Mouse (Mus musculus) natural killer cell, adult 2 months (primary cell): ENCODE measurements around the gene Ptpra.
"Not testable (repeated sequence)": the region's sequence is repeated elsewhere in the genome, so short reads cannot be mapped to it uniquely, and the experiment has no call there.

Source experiments
- DNase-seq, 2 experiments: peaks; one replicate each; pipeline ENCODE4 v3.0.0; 2022; ENCODE audit warnings: low spot score in 2 of 2

The Ptpra gene

GRCm38 (mm10) chr2:130488600-130488999, 38.5 kb downstream of the Ptpra start:
- no peak for DNase-seq

DNA sequence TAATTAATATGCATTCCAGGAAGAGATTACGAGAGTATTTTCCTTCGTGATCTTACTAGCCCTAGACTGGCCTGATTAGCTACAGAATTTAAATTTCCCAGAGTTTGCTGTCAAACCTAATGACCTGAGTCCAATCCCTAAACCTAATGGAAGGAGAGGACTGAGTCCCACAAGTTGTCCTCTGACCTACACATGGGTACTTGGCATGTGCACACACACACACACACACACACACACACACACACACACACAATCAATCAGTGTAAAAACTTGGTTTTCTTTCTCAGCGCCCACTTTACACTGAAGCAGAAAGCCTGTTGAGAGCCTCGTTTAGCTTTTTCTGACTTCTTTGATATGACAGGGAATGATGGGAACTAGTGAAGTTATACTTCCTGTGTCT, 41.1 kb downstream of the Ptpra start:
- DNase-seq = no peak

DNA sequence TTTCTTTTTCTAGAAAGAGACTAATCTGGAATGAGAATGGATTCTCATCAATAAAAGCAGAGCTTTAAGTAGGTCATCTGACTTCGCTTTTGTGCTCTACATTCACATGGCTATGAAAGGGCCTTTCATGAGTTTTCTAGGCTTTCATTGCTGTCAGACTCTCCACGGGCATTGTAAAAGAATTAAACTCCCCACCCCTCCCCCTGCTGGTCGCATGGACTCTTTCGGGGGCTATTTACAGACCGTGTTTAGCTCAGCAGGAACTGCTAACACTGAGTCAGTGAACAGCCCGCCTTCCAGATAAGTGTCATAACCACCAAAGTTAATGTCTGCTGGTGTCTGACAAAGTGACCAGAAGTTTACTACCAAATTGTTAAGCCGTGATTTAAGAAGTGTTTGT, 41.5 kb downstream of the Ptpra start:
- DNase-seq = peak; percentile 28 to 31

- not testable (repeated sequence) for DNase-seq
Observed at GRCm38 (mm10) chr2:130495114-130495513, 45.0 kb downstream of the Ptpra start.

DNA sequence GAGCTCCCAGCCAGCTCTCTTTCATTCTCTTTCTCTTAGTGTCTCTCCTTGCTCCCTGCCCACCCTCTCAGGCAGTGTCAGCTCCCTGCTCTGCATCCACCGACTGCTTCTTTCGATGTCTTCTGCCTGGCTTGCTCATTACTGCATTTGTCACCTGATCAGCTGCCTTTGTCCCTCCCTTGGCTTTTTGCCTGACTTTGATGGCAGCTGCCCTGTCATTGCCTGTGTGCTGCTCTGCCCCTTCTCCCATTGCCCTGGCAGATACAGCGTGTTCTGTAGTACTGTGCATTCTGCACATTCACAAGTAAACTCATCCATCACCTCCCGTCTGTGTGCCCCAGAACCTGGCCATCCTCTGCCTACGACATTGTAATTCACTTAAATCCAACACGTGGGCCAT, 46.0 kb downstream of the Ptpra start:
- DNase-seq = no peak

GRCm38 (mm10) chr2:130496931-130497330, 46.9 kb downstream of the Ptpra start:
- no peak for DNase-seq

- DNase-seq = no peak
Observed at GRCm38 (mm10) chr2:130499546-130499945, 49.5 kb downstream of the Ptpra start.

DNA sequence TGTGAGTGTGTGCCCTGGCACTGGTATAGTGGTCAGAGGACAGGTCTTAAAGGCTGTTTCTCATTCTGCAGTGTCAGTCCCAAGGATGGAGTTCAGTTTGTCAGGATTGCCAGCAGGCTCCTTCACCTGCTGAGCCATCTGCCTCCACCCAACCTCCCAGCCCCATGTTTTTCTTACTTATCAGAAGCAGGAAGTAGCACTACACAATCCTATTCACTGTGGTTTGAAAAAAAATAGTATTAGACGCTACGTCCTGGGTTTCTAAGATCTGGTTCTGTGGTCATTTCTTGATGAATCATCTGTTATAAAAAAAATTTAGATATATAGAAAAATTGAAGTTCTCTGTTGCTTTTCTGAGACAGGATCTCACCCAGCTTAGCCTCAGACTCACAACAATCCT, 51.5 kb downstream of the Ptpra start:
- DNase-seq = peak in 1 of 2 experiments; percentile 14

DNA sequence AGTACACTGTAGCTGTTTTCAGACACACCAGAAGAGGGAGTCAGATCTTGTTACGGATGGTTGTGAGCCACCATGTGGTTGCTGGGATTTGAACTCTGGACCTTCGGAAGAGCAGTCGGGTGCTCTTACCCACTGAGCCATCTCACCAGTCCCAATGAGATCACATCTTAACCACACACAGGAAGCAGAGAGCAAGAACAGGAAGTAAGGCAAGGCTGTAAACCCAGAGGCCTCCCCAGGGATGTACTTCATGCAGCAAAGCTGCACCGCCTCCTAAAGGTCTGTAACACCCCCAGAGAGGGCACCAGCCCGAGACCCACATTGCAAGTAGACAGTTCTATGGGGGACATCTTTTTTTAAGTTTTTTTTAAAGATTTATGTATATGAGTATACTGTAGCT, 61.5 kb downstream of the Ptpra start:
- not testable (repeated sequence) for DNase-seq

DNA sequence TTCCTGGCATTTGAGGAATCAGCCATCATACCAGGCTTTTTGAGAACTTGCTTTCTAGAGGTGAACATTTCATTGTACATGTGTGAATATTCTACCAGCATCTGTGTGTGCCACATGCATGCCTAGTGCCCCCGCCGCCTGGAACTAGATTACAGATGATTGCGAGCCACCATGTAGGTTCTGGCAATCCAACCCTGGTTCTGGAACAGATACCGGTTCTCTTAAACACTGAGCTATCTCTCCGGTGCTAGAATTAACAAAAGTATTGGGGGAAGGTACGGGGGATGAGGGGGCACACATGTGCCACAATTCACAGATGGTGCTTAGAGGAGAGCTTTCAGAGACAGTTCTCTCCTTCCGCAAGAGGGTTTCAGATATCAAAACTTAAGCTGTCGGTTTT, 63.8 kb downstream of the Ptpra start:
- DNase-seq = no peak

DNA sequence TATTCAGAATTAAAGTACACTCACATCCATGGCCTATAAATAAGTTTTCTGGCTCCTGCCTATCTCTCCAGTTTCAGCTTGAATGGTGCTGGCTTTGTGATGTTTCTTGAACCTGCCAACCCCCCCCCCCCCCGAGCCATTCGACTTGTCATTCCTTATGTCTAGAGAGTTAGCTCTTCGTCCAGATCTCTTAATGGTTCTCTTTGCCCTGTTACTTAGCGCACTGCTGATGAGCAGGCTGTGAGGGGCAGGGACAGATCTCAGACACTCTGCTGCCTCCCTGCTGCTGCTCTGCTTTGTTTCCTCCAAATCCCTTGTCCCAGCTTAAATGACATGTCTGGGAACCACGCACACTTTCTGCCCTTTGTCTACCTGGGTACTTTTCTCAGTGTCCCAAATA, 65.7 kb downstream of the Ptpra start:
- no peak for DNase-seq

- no peak for DNase-seq
Observed at GRCm38 (mm10) chr2:130521927-130522326, 71.8 kb downstream of the Ptpra start.

DNA sequence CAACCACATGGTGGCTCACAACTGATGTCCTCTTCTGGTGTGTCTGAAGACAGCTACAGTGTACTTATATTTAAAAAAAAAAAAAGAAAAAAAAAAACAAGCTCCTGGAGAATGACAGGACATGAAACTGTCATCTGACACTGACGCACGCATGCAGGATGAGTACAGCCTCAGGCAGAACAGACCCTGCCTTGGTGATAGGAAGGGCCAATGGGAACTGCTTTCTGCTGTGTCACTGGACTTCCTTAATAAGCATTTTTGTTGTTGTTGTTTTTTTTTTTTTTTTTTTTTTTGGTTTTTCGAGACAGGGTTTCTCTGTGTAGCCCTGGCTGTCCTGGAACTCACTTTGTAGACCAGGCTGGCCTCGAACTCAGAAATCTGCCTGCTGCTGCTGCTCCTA, 75.4 kb downstream of the Ptpra start:
- DNase-seq = not testable (repeated sequence)

DNA sequence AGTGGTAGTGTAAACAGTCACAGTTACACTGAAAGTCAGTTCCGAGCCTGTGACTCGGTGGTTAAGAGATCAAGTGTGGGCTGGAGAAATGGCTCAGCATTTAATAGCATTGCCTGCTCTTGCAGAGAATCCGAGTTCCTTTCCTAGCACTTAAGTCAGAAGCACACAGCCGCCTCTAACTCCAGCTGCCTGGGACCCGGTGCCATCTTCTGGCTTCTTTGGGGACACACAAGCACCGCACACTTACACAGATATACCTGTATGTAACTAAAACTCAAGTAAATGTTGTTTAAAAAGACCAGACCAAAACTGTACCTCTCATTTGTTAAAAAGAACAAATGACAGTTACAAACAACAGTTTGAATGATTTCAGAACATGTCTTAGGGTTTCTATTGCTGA, 78.4 kb downstream of the Ptpra start:
- no peak for DNase-seq

- no peak for DNase-seq
Observed at GRCm38 (mm10) chr2:130529290-130529689, 79.2 kb downstream of the Ptpra start.

DNA sequence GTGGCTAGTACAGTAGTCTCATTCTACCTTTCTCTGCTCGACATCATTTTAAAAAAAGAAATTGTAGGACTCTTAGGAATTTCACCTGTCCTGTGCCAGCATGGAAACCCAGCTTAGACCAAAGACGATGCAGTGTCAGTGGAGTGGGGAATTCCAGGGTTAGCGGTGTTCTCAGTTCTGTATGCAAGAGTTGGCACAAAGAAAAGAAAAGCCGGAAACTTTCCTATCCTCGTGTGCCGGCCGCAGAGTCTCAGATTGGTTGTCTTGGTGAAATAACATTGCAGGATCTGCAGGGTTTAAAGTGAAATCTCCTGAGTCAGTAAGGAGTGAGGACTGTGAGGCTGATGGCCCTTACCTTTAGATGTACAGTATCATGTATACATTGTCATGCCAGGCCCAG, 79.8 kb downstream of the Ptpra start:
- DNase-seq = no peak

- DNase-seq = no peak
Observed at GRCm38 (mm10) chr2:130532201-130532600, 82.1 kb downstream of the Ptpra start.

- no peak for DNase-seq
Observed at GRCm38 (mm10) chr2:130535017-130535416, 84.9 kb downstream of the Ptpra start.

DNA sequence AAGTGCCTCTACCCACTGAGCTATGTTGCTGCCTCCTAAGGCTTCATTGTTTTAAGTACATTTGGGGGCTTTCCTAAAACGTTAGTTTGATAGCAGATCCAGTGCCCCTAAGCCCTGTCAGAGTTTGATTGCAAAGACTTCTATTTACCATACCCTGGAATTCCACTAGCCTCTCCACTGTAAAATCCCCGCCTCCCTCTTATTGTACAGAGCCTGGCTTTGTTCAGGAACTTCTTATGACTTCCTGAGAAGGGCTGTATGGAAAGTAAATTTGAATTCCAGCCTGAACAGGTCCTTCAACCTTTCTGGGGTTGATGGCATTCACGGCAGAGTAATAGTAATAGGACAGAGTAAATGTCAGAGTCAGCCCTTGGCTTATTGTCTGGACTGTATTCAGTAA, 86.8 kb downstream of the Ptpra start:
- no peak for DNase-seq

DNA sequence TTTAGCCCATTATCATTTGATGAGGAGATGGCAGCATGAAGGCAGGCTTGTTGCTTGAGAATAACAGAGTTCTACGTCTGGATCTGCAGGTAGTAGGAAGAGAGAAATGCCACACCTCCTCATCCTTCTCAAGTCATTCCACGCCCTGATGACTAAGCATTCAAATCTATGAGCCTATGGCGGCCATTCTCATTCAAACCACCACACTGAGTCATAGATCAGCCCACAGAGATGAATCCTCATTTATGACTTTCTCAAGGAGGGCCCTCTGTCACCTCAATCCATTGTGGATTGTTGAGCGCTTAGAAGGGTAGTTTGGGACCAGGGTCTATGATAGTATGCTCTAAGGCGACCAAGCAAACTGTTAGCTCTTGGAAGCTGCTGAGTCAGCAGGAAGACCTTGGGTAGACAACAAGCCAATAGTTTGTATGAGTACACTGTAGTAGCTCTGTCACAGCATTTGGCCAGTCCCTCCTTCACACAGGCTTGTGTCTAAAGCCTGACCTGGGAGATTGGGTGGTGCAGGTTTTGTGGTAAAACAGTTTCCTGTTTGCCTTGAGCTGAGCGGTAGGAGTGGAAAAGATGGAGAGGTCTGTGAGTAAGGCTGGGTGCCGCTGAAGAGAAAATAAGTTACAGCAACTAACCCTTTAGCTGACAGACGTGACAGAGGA, 88.9 kb downstream of the Ptpra start:
- peak in 1 of 2 experiments; percentile 20 for DNase-seq

- peak; percentile 39 to 45 for DNase-seq
Observed at GRCm38 (mm10) chr2:130540266-130540665, 90.2 kb downstream of the Ptpra start.

DNA sequence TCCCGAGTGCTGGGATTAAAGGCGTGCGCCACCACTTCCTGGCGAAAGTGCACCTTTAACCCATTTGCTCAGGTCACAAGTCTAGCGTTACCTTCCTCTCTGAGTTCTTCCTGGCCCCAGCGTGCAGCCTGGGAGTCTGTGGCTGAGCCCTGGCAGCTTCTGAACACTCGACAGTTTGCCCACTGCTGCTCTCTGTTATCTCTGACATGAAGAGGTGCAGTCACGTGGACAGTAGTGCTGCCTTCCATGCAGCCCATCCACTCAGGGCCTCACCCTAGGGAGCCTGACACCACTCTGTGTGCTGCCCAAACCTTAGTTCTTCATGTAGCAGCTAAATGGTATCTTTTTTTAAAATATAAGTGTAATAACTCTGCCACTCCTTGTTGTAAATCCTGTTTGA, 96.9 kb downstream of the Ptpra start:
- DNase-seq = no peak

- no peak for DNase-seq
Observed at GRCm38 (mm10) chr2:130554841-130555240, 104.8 kb downstream of the Ptpra start.

- DNase-seq = no peak
Observed at GRCm38 (mm10) chr2:130556292-130556691, 106.2 kb downstream of the Ptpra start.
